Mouse (Mus musculus) MEL (cell line): ENCODE measurements around the gene Dpyd. TPM values are rescaled to one million over a fixed set of nuclear protein-coding genes. Genes with fewer than 3 reads are reported as not detected.

ENCODE experiments used
- DNase-seq: peaks from one replicate; pipeline ENCODE4 v3.0.0; 2011; ENCODE audit warnings: low read depth, low spot score
- H3K27ac ChIP-seq: 2 replicates; pipeline ENCODE4 v1.5.1; 2012; ENCODE audit warnings: low read depth, mild to moderate bottlenecking, control low read depth, low read length, moderate library complexity; ENCODE audit not compliant: control insufficient read depth
- H3K27me3 ChIP-seq, 2 experiments: fragments of 150-350 bp in 1 of 2; sonication (generic) in 1 of 2; 2 replicates each; pipeline ENCODE4 v1.6.1; 2012; ENCODE audit warnings: low read length in 2 of 2, mild to moderate bottlenecking in 2 of 2, improper control_type of control experiment in 1 of 2, moderate library complexity in 1 of 2; ENCODE audit not compliant: insufficient read depth in 2 of 2, control insufficient read depth in 1 of 2
- H3K36me3 ChIP-seq, 2 experiments: 2 replicates each; pipeline ENCODE4 v1.6.1; 2012 to 2014; ENCODE audit warnings: low read length in 2 of 2, improper control_type of control experiment in 1 of 2, inconsistent platforms in 1 of 2, mild to moderate bottlenecking in 1 of 2; ENCODE audit not compliant: insufficient read depth in 2 of 2, control insufficient read depth in 1 of 2
- H3K4me1 ChIP-seq, 2 experiments: fragments of 150-350 bp in 1 of 2; sonication (generic) in 1 of 2; 2 replicates each; pipeline ENCODE4 v1.6.1; 2012; ENCODE audit warnings: low read length in 2 of 2, improper control_type of control experiment in 1 of 2, mild to moderate bottlenecking in 1 of 2; ENCODE audit not compliant: insufficient read depth in 2 of 2, control insufficient read depth in 1 of 2
- H3K4me3 ChIP-seq, 2 experiments: fragments of 150-350 bp in 1 of 2; sonication (generic) in 1 of 2; 2 replicates each; pipeline ENCODE4 v1.5.1; 2012; ENCODE audit warnings: low read depth in 2 of 2, low read length in 2 of 2, mild to moderate bottlenecking in 2 of 2, moderate library complexity in 2 of 2, control low read depth in 1 of 2, improper control_type of control experiment in 1 of 2; ENCODE audit not compliant: control insufficient read depth in 1 of 2, insufficient read depth in 1 of 2
- H3K79me2 ChIP-seq: 2 replicates; pipeline ENCODE4 v1.6.1; 2012; ENCODE audit warnings: mild to moderate bottlenecking, low read length, moderate library complexity; ENCODE audit not compliant: control insufficient read depth, poor library complexity, insufficient read depth
- H3K9ac ChIP-seq: 2 replicates; pipeline ENCODE4 v1.6.1; 2012; ENCODE audit warnings: low read depth, mild to moderate bottlenecking, control low read depth, low read length, moderate library complexity; ENCODE audit not compliant: control insufficient read depth, poor library complexity, severe bottlenecking
- H3K9me3 ChIP-seq: fragments of 150-350 bp; sonication (generic); replicated peaks from 2 replicates; pipeline ENCODE4 v1.6.1; 2012; ENCODE audit warnings: mild to moderate bottlenecking, low read length, improper control_type of control experiment, moderate library complexity; ENCODE audit not compliant: insufficient read depth
- BHLHE40 ChIP-seq: IDR thresholded peaks from 2 replicates; pipeline ENCODE4 v1.6.1; 2012; ENCODE audit warnings: low read depth, mild to moderate bottlenecking, inconsistent platforms, low read length, improper control_type of control experiment, borderline replicate concordance
- CHD1 ChIP-seq: IDR thresholded peaks from 2 replicates; pipeline ENCODE4 v1.6.1; 2012; ENCODE audit warnings: low read depth, mild to moderate bottlenecking, inconsistent platforms, low read length, improper control_type of control experiment
- CHD2 ChIP-seq: IDR thresholded peaks from 2 replicates; pipeline ENCODE4 v1.6.1; 2011; ENCODE audit warnings: low read length, improper control_type of control experiment
- CTCF ChIP-seq, 3 experiments: IDR thresholded peaks in 2 of 3; conservative IDR thresholded peaks in 1 of 3; 2 replicates each; pipeline ENCODE4 v1.5.1; 2011 to 2012; ENCODE audit warnings: low read length in 3 of 3, low read depth in 2 of 3, mild to moderate bottlenecking in 2 of 3, improper control_type of control experiment in 1 of 3, inconsistent platforms in 1 of 3, mixed read lengths in 1 of 3, moderate library complexity in 1 of 3; ENCODE audit not compliant: control insufficient read depth in 1 of 3, insufficient read depth in 1 of 3, poor library complexity in 1 of 3, severe bottlenecking in 1 of 3
- E2F4 ChIP-seq: IDR thresholded peaks from 2 replicates; pipeline ENCODE4 v1.6.1; 2011; ENCODE audit warnings: low read depth, low read length, improper control_type of control experiment, borderline replicate concordance
- EP300 ChIP-seq, 2 experiments: IDR thresholded peaks; 2 replicates each; pipeline ENCODE4 v1.6.1; 2011; ENCODE audit warnings: improper control_type of control experiment in 2 of 2, low read length in 2 of 2, low read depth in 1 of 2, mild to moderate bottlenecking in 1 of 2
- GATA1 ChIP-seq: IDR thresholded peaks from 2 replicates; pipeline ENCODE4 v1.6.1; 2011; ENCODE audit warnings: low read depth, low read length, improper control_type of control experiment
- HCFC1 ChIP-seq: IDR thresholded peaks from 2 replicates; pipeline ENCODE4 v1.6.1; 2012; ENCODE audit warnings: low read depth, mild to moderate bottlenecking, inconsistent platforms, low read length, improper control_type of control experiment, moderate library complexity
- JUND ChIP-seq: IDR thresholded peaks from 2 replicates; pipeline ENCODE4 v1.6.1; 2011; ENCODE audit warnings: low read depth, mild to moderate bottlenecking, improper control_type of control experiment, low read length
- MAFK ChIP-seq: IDR thresholded peaks from 2 replicates; pipeline ENCODE4 v1.6.1; 2011; ENCODE audit warnings: low read depth, mild to moderate bottlenecking, low read length, improper control_type of control experiment, borderline replicate concordance
- MAX ChIP-seq: IDR thresholded peaks from 2 replicates; pipeline ENCODE4 v1.6.1; 2011; ENCODE audit warnings: low read length, improper control_type of control experiment
- MAZ ChIP-seq: IDR thresholded peaks from 2 replicates; pipeline ENCODE4 v1.6.1; 2012; ENCODE audit warnings: low read depth, mild to moderate bottlenecking, inconsistent platforms, low read length, improper control_type of control experiment
- MYC ChIP-seq: IDR thresholded peaks from 2 replicates; pipeline ENCODE4 v1.6.1; 2011; ENCODE audit warnings: low read depth, mild to moderate bottlenecking, low read length, improper control_type of control experiment, moderate library complexity
- NRF1 ChIP-seq: IDR thresholded peaks from 2 replicates; pipeline ENCODE4 v1.6.1; 2014; ENCODE audit warnings: low read depth, mild to moderate bottlenecking, inconsistent platforms, low read length, improper control_type of control experiment, moderate library complexity; ENCODE audit not compliant: poor library complexity, insufficient read depth, severe bottlenecking
- POLR2A ChIP-seq, 2 experiments: IDR thresholded peaks; 2 replicates each; pipeline ENCODE4 v1.6.1; 2011 to 2012; ENCODE audit warnings: low read length in 2 of 2, mild to moderate bottlenecking in 2 of 2, control low read depth in 1 of 2, improper control_type of control experiment in 1 of 2, low read depth in 1 of 2, moderate library complexity in 1 of 2; ENCODE audit not compliant: control insufficient read depth in 1 of 2, insufficient read depth in 1 of 2, poor library complexity in 1 of 2
- POLR2AphosphoS5 ChIP-seq: IDR thresholded peaks from 2 replicates; pipeline ENCODE4 v1.6.1; 2012; ENCODE audit warnings: low read depth, borderline replicate concordance, mild to moderate bottlenecking, inconsistent platforms, low read length, moderate library complexity, mixed read lengths
- RAD21 ChIP-seq: IDR thresholded peaks from 2 replicates; pipeline ENCODE4 v1.6.1; 2011; ENCODE audit warnings: mild to moderate bottlenecking, low read depth, low read length, improper control_type of control experiment
- RCOR1 ChIP-seq: IDR thresholded peaks from 2 replicates; pipeline ENCODE4 v1.6.1; 2012; ENCODE audit warnings: low read depth, mild to moderate bottlenecking, inconsistent platforms, low read length, improper control_type of control experiment
- SIN3A ChIP-seq: IDR thresholded peaks from 2 replicates; pipeline ENCODE4 v1.6.1; 2012; ENCODE audit warnings: low read length, improper control_type of control experiment, inconsistent platforms
- SMC3 ChIP-seq: IDR thresholded peaks from 2 replicates; pipeline ENCODE4 v1.6.1; 2011; ENCODE audit warnings: low read depth, low read length, improper control_type of control experiment
- UBTF ChIP-seq: IDR thresholded peaks from 2 replicates; pipeline ENCODE4 v1.6.1; 2012; ENCODE audit warnings: low read depth, mild to moderate bottlenecking, inconsistent platforms, low read length, improper control_type of control experiment, moderate library complexity, borderline replicate concordance; ENCODE audit not compliant: insufficient read depth
- USF1 ChIP-seq: IDR thresholded peaks from 2 replicates; pipeline ENCODE4 v1.6.1; 2014; ENCODE audit warnings: low read depth, mild to moderate bottlenecking, inconsistent platforms, low read length, improper control_type of control experiment, moderate library complexity
- USF2 ChIP-seq, 2 experiments: IDR thresholded peaks; 2 replicates each; pipeline ENCODE4 v1.6.1; 2011 to 2012; ENCODE audit warnings: improper control_type of control experiment in 2 of 2, low read length in 2 of 2, borderline replicate concordance in 1 of 2, inconsistent platforms in 1 of 2, low read depth in 1 of 2, mild to moderate bottlenecking in 1 of 2; ENCODE audit not compliant: insufficient read depth in 1 of 2
- ZKSCAN1 ChIP-seq: IDR thresholded peaks from 2 replicates; pipeline ENCODE4 v1.6.1; 2012; ENCODE audit warnings: low read depth, mild to moderate bottlenecking, inconsistent platforms, low read length, improper control_type of control experiment, moderate library complexity
- polyA plus RNA-seq, 2 experiments: library from polyadenylated mRNA; stranded (reverse) in 1 of 2; unstranded in 1 of 2; fragments of >175 nt in 1 of 2; fragments of >200 nt in 1 of 2; gene quantifications; 2 replicates each; pipeline versions ENCODE4 v1.2.1 to v1.2.4; 2012; ENCODE audit warnings: low replicate concordance in 2 of 2, low read depth in 1 of 2; ENCODE audit not compliant: insufficient read length in 2 of 2, insufficient read depth in 1 of 2, missing spikeins in 1 of 2
- total RNA-seq: library from RNA; depleted of rRNA; stranded (reverse); fragments of 300-350 nt; gene quantifications from 2 replicates; pipeline ENCODE4 v1.2.3, GENCODE M21; 2012

Dpyd gene
- total and polyA plus RNA-seq, 3 experiments = not detected

DNA sequence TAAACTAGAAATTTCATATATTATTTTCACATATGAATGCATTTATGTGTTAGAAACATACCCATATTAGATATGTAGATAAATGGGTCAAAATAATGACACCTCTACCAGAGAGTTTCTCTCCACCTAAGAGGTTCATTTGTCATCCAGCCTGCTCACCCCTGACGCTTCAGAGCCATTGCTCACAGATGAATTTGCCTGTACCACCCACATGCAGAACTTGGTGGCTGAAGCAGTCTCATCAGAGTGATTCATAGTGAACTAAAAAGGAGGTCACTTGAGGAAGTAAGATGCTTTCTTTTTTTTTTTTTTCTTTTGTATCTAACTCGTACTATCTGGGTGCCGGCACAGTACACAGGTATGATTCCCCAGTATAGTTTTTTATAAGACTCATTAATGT lies 188.3 kb downstream of the Dpyd start:
- DNase-seq = no peak
- no peak overlapping the region for H3K4me3 ChIP-seq
- H3K27me3 ChIP-seq = no peaks in the 10 kb centered on the region
- H3K9me3 ChIP-seq = no peaks in the 10 kb centered on the region
- H3K27ac ChIP-seq = no peak overlapping the region
- TF ChIP-seq ZKSCAN1 (no peak), NRF1 (no peak), GATA1 (no peak), POLR2A (IDR thresholded peaks at IDR 0.05; ENCODE audit: control insufficient read depth in 1 of 2, insufficient read depth in 1 of 2, low read depth in 1 of 2, low read length in 2 of 2, poor library complexity in 1 of 2) (no peak), UBTF (no peak), CHD1 (no peak), MAFK (no peak), E2F4 (no peak)
- TF ChIP-seq, all 39 proteins: peak for 0
- H3K4me1 ChIP-seq = no peaks in the 10 kb centered on the region
- no peaks in the 10 kb centered on the region for H3K36me3 ChIP-seq
- H3K79me2 ChIP-seq = no peaks in the 10 kb centered on the region
- H3K9ac ChIP-seq = no peak overlapping the region

DNA sequence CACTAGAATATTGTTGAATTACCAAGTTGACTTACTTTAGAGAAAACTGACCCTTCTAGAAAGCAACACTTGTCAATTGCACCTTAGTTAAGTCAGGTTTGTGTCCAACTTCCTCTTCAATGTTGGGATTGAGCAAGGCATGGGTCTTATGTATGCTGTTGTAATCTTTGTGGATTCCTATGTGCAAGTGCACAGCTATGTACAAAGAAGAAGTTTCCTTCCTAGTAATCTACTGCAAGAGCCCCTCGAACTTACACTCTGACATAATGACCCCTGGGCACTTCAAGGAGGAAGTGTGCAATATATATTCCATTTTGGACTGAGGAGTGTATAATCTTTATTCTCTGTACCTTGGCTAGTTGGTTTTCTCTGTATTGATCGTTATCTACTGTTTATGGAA lies 191.7 kb downstream of the Dpyd start:
- H3K9ac ChIP-seq = no peak overlapping the region
- no peaks in the 10 kb centered on the region for H3K79me2 ChIP-seq
- no peak overlapping the region for H3K4me3 ChIP-seq
- DNase-seq = no peak
- no peaks in the 10 kb centered on the region for H3K9me3 ChIP-seq
- TF ChIP-seq SIN3A (no peak), HCFC1 (no peak), RCOR1 (no peak), POLR2AphosphoS5 (no peak), JUND (no peak), CHD2 (no peak), MAZ (no peak), CHD1 (no peak)
- H3K36me3 ChIP-seq = no peaks in the 10 kb centered on the region
- no peaks in the 10 kb centered on the region for H3K27me3 ChIP-seq
- H3K4me1 ChIP-seq = no peaks in the 10 kb centered on the region
- H3K27ac ChIP-seq = no peak overlapping the region

DNA sequence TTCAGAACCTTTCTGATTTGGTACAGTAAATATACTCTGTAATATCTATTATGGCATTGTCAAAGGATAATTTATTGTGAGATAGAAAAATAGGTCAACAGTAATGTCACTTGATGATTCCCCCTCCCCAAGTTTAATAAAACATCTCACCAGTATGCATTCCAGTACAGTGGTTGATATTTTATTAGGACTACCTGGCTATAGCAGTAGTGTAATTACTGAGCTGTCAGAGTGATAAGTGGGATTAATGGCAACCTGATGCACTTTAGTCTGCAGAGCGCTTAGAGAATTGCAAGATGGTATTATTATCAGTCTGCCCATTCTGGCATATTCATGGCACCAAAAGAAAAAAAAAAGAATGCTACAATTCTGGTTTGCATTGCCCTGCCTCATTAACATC lies 194.2 kb downstream of the Dpyd start:
- H3K9ac ChIP-seq = no peak overlapping the region
- H3K27me3 ChIP-seq = no peaks in the 10 kb centered on the region
- H3K27ac ChIP-seq = no peak overlapping the region
- H3K4me3 ChIP-seq = no peak overlapping the region
- no peaks in the 10 kb centered on the region for H3K79me2 ChIP-seq
- no peaks in the 10 kb centered on the region for H3K4me1 ChIP-seq
- no peaks in the 10 kb centered on the region for H3K36me3 ChIP-seq
- no peak for TF ChIP-seq USF2 (IDR thresholded peaks at IDR 0.05; ENCODE audit: borderline replicate concordance in 1 of 2, insufficient read depth in 1 of 2, low read depth in 1 of 2, low read length in 2 of 2)
- no peak for TF ChIP-seq CHD1
- TF ChIP-seq BHLHE40 = no peak
- TF ChIP-seq UBTF = no peak
- no peak for TF ChIP-seq CTCF (IDR thresholded peaks at IDR 0.05 in 2 of 3, conservative IDR thresholded peaks at IDR 0.05 in 1 of 3; ENCODE audit: control insufficient read depth in 1 of 3, insufficient read depth in 1 of 3, low read depth in 2 of 3, low read length in 3 of 3, poor library complexity in 1 of 3, severe bottlenecking in 1 of 3)
- TF ChIP-seq SMC3 = no peak
- no peak for TF ChIP-seq EP300 (IDR thresholded peaks at IDR 0.05; ENCODE audit: low read depth in 1 of 2, low read length in 2 of 2)
- no peak for TF ChIP-seq USF1
- no peak for TF ChIP-seq MAZ
- TF ChIP-seq MYC = no peak
- TF ChIP-seq RAD21 = no peak
- TF ChIP-seq SIN3A = no peak
- TF ChIP-seq HCFC1 = no peak
- no peak for TF ChIP-seq POLR2AphosphoS5
- no peak for TF ChIP-seq NRF1
- no peak for TF ChIP-seq RCOR1
- TF ChIP-seq MAX = no peak
- no peak for DNase-seq
- H3K9me3 ChIP-seq = no peaks in the 10 kb centered on the region
